Comparison of ENCODE assay signal across 8 mouse cellular contexts in genomic region chr7:24207488-24208261, GRCm38 (mm10). TPM values are rescaled to one million over a fixed set of nuclear protein-coding genes. Genes with fewer than 3 reads are reported as not detected.
DNase-seq lines count a peak whose midpoint lies in the region; ATAC-seq and TF ChIP-seq lines count a peak whose summit lies in the region.

No protein-coding gene starts in this region.

- peak; percentile 28 for DNase-seq in c-Kit-positive CD71-negative TER-119-negative erythroid progenitor cells, embryonic 14.5 days (ENCODE audit: low read depth)
- DNase-seq in forebrain, embryonic 11.5 days (ENCODE audit: low spot score): peak; percentile 82
- DNase-seq in kidney, postnatal 10 days: peak; percentile 83
- DNase-seq in liver, adult 2 months (ENCODE audit: extremely low read depth, low read depth, low spot score): peak; percentile 90
- peak; percentile 15 to 26 for DNase-seq in monocyte, adult 2 months (ENCODE audit: low read depth in 1 of 2, low spot score in 2 of 2)

- peaks cover 1% of the 10 kb centered on the region for H3K4me1 ChIP-seq in ES-Bruce4 (ENCODE audit: control insufficient read depth, insufficient read depth, low read length)
- no peaks in the 10 kb centered on the region for H3K4me1 ChIP-seq in forebrain, embryonic 11.5 days (replicated peaks; ENCODE audit: control insufficient read depth, insufficient read depth, low read length)
- H3K4me1 ChIP-seq in heart, embryonic 14.5 days (ENCODE audit: control insufficient read depth in 2 of 2, insufficient read depth in 2 of 2, low read length in 2 of 2): peaks cover 0 to 4% of the 10 kb centered on the region in 2 experiments; a peak in 1 of 4 replicates
- peaks cover 4% of the 10 kb centered on the region; the same call in 1 of the 2 replicates for H3K4me1 ChIP-seq in liver, adult 2 months (ENCODE audit: control insufficient read depth, insufficient read depth, low read length)
- H3K4me1 ChIP-seq in testis, adult 2 months (ENCODE audit: control insufficient read depth, insufficient read depth, low read length): peaks cover 8% of the 10 kb centered on the region

- peak overlapping the region; percentile 97 for H3K4me3 ChIP-seq in ES-Bruce4 (ENCODE audit: low read depth, low read length)
- peak overlapping the region; percentile 53 for H3K4me3 ChIP-seq in forebrain, embryonic 11.5 days (ENCODE audit: low read depth, low read length)
- H3K4me3 ChIP-seq in heart, embryonic 14.5 days (ENCODE audit: control insufficient read depth in 1 of 2, insufficient read depth in 1 of 2, low read depth in 1 of 2, low read length in 2 of 2): peak overlapping the region; percentile 64 to 69
- peak overlapping the region; percentile 76 for H3K4me3 ChIP-seq in liver, adult 2 months (ENCODE audit: insufficient read depth, low read depth, low read length)
- peak overlapping the region; percentile 80 for H3K4me3 ChIP-seq in testis, adult 2 months (ENCODE audit: control insufficient read depth, low read depth, low read length)

- peak overlapping the region; percentile 82 for H3K9ac ChIP-seq in ES-Bruce4 (ENCODE audit: low read depth, poor library complexity, severe bottlenecking)
- H3K9ac ChIP-seq in forebrain, embryonic 11.5 days (ENCODE audit: low read length): peak overlapping the region; percentile 84
- peak overlapping the region; percentile 90 for H3K9ac ChIP-seq in heart, embryonic 14.5 days (ENCODE audit: low read length)
- peak overlapping the region; percentile 77 for H3K9ac ChIP-seq in liver, adult 2 months (ENCODE audit: low read depth, low read length)

- no peaks in the 10 kb centered on the region; the same call in 1 of the 2 replicates for H3K27me3 ChIP-seq in ES-Bruce4 (ENCODE audit: control insufficient read depth, insufficient read depth, low read length, poor library complexity, severe bottlenecking)
- no peaks in the 10 kb centered on the region for H3K27me3 ChIP-seq in forebrain, embryonic 11.5 days (ENCODE audit: control insufficient read depth, insufficient read depth, low read length)
- H3K27me3 ChIP-seq in heart, embryonic 14.5 days (ENCODE audit: control insufficient read depth, insufficient read depth, low read length): no peaks in the 10 kb centered on the region
- H3K27me3 ChIP-seq in liver, adult 2 months (ENCODE audit: control insufficient read depth, insufficient read depth, low read length): no peaks in the 10 kb centered on the region
- H3K27me3 ChIP-seq in testis, adult 2 months (ENCODE audit: control insufficient read depth, insufficient read depth, low read length): no peaks in the 10 kb centered on the region

- H3K27ac ChIP-seq in ES-Bruce4 (ENCODE audit: insufficient read depth, low read length): no peak overlapping the region
- H3K27ac ChIP-seq in forebrain, embryonic 11.5 days (ENCODE audit: low read depth, low read length): no peak overlapping the region
- H3K27ac ChIP-seq in heart, embryonic 14.5 days (replicated peaks in 1 of 2; ENCODE audit: control insufficient read depth in 1 of 2, insufficient read depth in 1 of 2, low read depth in 2 of 2, low read length in 2 of 2): peak overlapping the region; percentile 38 to 61; a peak in 2 of 4 replicates
- H3K27ac ChIP-seq in liver, adult 2 months (replicated peaks; ENCODE audit: insufficient read depth, low read depth, low read length): no peak overlapping the region
- no peak overlapping the region for H3K27ac ChIP-seq in testis, adult 2 months (ENCODE audit: control insufficient read depth, insufficient read depth, low read depth, low read length)

- TF ChIP-seq CTCF in ES-Bruce4 (IDR thresholded peaks at IDR 0.05; ENCODE audit: low read depth, low read length): no peak
- no peak for TF ChIP-seq CTCF in liver, adult 2 months (IDR thresholded peaks at IDR 0.05; ENCODE audit: low read depth, low read length)
- TF ChIP-seq CTCF in testis, adult 2 months (IDR thresholded peaks at IDR 0.05; ENCODE audit: control insufficient read depth, insufficient read depth, insufficient replicate concordance, low read depth, low read length): no peak

- 17% methylated on average over 24 of the region's 24 CpGs for WGBS in forebrain, embryonic 11.5 days
- WGBS in heart, embryonic 14.5 days: 11% methylated on average over 24 of the region's 24 CpGs
- WGBS in liver, adult 2 months: 15% methylated on average over 24 of the region's 24 CpGs

- peak; percentile 91 for ATAC-seq in forebrain, embryonic 11.5 days (replicated peaks; ENCODE audit: low FRiP score)
- peak; percentile 66; the same call in 1 of the 2 replicates for ATAC-seq in heart, embryonic 14.5 days (ENCODE audit: insufficient number of reproducible peaks, insufficient read depth, low FRiP score, low read depth)

- no peaks in the 10 kb centered on the region for H3K9me3 ChIP-seq in ES-Bruce4 (replicated peaks; ENCODE audit: control insufficient read depth, insufficient read depth, low read length, poor library complexity, severe bottlenecking)
- H3K9me3 ChIP-seq in forebrain, embryonic 11.5 days (ENCODE audit: control insufficient read depth, low read length): no peaks in the 10 kb centered on the region
- H3K9me3 ChIP-seq in heart, embryonic 14.5 days (ENCODE audit: control insufficient read depth, low read length): no peaks in the 10 kb centered on the region

- peaks cover 2% of the 10 kb centered on the region for H3K36me3 ChIP-seq in ES-Bruce4 (ENCODE audit: control insufficient read depth, insufficient read depth, low read length, poor library complexity, severe bottlenecking)
- peaks cover 3% of the 10 kb centered on the region for H3K36me3 ChIP-seq in forebrain, embryonic 11.5 days (ENCODE audit: control insufficient read depth, insufficient read depth, low read length)
- H3K36me3 ChIP-seq in heart, embryonic 14.5 days (ENCODE audit: control insufficient read depth, insufficient read depth, low read length): peaks cover 30% of the 10 kb centered on the region
- H3K36me3 ChIP-seq in liver, adult 2 months (ENCODE audit: control insufficient read depth, insufficient read depth, low read length): peaks cover 6% of the 10 kb centered on the region; the same call in 1 of the 2 replicates
- H3K36me3 ChIP-seq in testis, adult 2 months (ENCODE audit: control insufficient read depth, insufficient read depth, low read length): no peaks in the 10 kb centered on the region

- TF ChIP-seq EP300 in ES-Bruce4 (IDR thresholded peaks at IDR 0.05; ENCODE audit: insufficient read depth, low read depth, low read length): no peak

- H3K79me2 ChIP-seq in liver, adult 2 months (ENCODE audit: control insufficient read depth, insufficient read depth, low read length): peaks cover 3% of the 10 kb centered on the region; the same call in 1 of the 2 replicates

- peak overlapping the region; percentile 59 for H3K4me2 ChIP-seq in forebrain, embryonic 11.5 days (ENCODE audit: low read depth, low read length, severe bottlenecking)
- peak overlapping the region; percentile 65 for H3K4me2 ChIP-seq in heart, embryonic 14.5 days (ENCODE audit: low read length)

- TF ChIP-seq POLR2A in ES-Bruce4 (IDR thresholded peaks at IDR 0.05; ENCODE audit: insufficient read depth, low read length): no peak
- no peak for TF ChIP-seq POLR2A in liver, adult 2 months (IDR thresholded peaks at IDR 0.05; ENCODE audit: extremely low read depth, insufficient read depth, low read length)
- 0 out of 2 replicates have a peak, but pooled peaks have one; percentile 39 for TF ChIP-seq POLR2A in testis, adult 2 months (IDR thresholded peaks at IDR 0.05; ENCODE audit: control insufficient read depth, low read depth, low read length)

RNA-seq across cellular contexts. Expression of gene Zfp111, which starts 3.6 kb away (rescaled TPM):
- polyA plus RNA-seq in ES-Bruce4 (2011; ENCODE audit: insufficient read depth, insufficient read length, low read depth, missing spikeins): 7.9 and 8.9 TPM in 2 replicates
- 9.6 and 12.3 TPM in 2 replicates for polyA plus RNA-seq in forebrain, embryonic 11.5 days (2014; fragmentation: Nextera tagmentation; extraction: Ambion mirVana)
- 6.6 and 7.1 TPM in 2 replicates for polyA plus RNA-seq in heart, embryonic 14.5 days (2014; fragmentation: Nextera tagmentation; extraction: Ambion mirVana)
- total RNA-seq in liver, adult 2 months (2014; rRNA removed): 2.5 and 2.7 TPM in 2 replicates
- polyA plus RNA-seq in liver, adult 2 months (2012; rRNA removed): 0.69 and 0.87 TPM in 2 replicates
- 0.57 and 0.67 TPM in 2 replicates for polyA plus RNA-seq in testis, adult 2 months (2012; rRNA removed)

RNA-seq across cellular contexts. Expression of gene Zfp109, which starts 29.7 kb away (rescaled TPM):
- polyA plus RNA-seq in ES-Bruce4 (2011; ENCODE audit: insufficient read depth, insufficient read length, low read depth, missing spikeins): 3.9 and 4.5 TPM in 2 replicates
- 5.0 and 5.7 TPM in 2 replicates for polyA plus RNA-seq in forebrain, embryonic 11.5 days (2014; fragmentation: Nextera tagmentation; extraction: Ambion mirVana)
- 2.3 and 3.4 TPM in 2 replicates for polyA plus RNA-seq in heart, embryonic 14.5 days (2014; fragmentation: Nextera tagmentation; extraction: Ambion mirVana)
- 3.1 and 3.6 TPM in 2 replicates for total RNA-seq in liver, adult 2 months (2014; rRNA removed)
- polyA plus RNA-seq in liver, adult 2 months (2012; rRNA removed): 0.98 and 1.3 TPM in 2 replicates
- polyA plus RNA-seq in testis, adult 2 months (2012; rRNA removed): 0.70 and 0.84 TPM in 2 replicates

RNA-seq across cellular contexts. Expression of gene Zfp114, which starts 32.8 kb away (rescaled TPM):
- polyA plus RNA-seq in ES-Bruce4 (2011; ENCODE audit: insufficient read depth, insufficient read length, low read depth, missing spikeins): 0.84 and 1.9 TPM in 2 replicates
- 6.2 and 6.7 TPM in 2 replicates for polyA plus RNA-seq in forebrain, embryonic 11.5 days (2014; fragmentation: Nextera tagmentation; extraction: Ambion mirVana)
- 3.2 and 3.3 TPM in 2 replicates for polyA plus RNA-seq in heart, embryonic 14.5 days (2014; fragmentation: Nextera tagmentation; extraction: Ambion mirVana)
- 0.34 and 0.37 TPM in 2 replicates for total RNA-seq in liver, adult 2 months (2014; rRNA removed)
- 0.06 and 0.29 TPM in 2 replicates for polyA plus RNA-seq in liver, adult 2 months (2012; rRNA removed)
- polyA plus RNA-seq in testis, adult 2 months (2012; rRNA removed): 0.11 and 0.16 TPM in 2 replicates

RNA-seq across cellular contexts. Expression of gene Zfp108, which starts 46.9 kb away (rescaled TPM):
- polyA plus RNA-seq in ES-Bruce4 (2011; ENCODE audit: insufficient read depth, insufficient read length, low read depth, missing spikeins): 0.36 TPM in 1 of 2 replicates, not detected in the other
- polyA plus RNA-seq in forebrain, embryonic 11.5 days (2014; fragmentation: Nextera tagmentation; extraction: Ambion mirVana): 2.6 and 3.0 TPM in 2 replicates
- polyA plus RNA-seq in heart, embryonic 14.5 days (2014; fragmentation: Nextera tagmentation; extraction: Ambion mirVana): 2.2 and 2.5 TPM in 2 replicates
- 2.4 and 2.7 TPM in 2 replicates for total RNA-seq in liver, adult 2 months (2014; rRNA removed)
- 0.38 and 0.61 TPM in 2 replicates for polyA plus RNA-seq in liver, adult 2 months (2012; rRNA removed)
- polyA plus RNA-seq in testis, adult 2 months (2012; rRNA removed): 0.26 and 0.31 TPM in 2 replicates

Comparison
In these comparisons a context has a peak if more than half of its experiments do, and no peak if none do; other contexts are left out.
1. H3K27ac ChIP-seq: peak in heart, embryonic 14.5 days (2 of 2); none in ES-Bruce4 (single experiment), forebrain, embryonic 11.5 days (single experiment), liver, adult 2 months (single experiment) and testis, adult 2 months (single experiment).
2. DNase-seq: peak in every context shown above with its lines; median percentile 90 in liver, adult 2 months; 83 in kidney, postnatal 10 days; 82 in forebrain, embryonic 11.5 days; 28 in c-Kit-positive CD71-negative TER-119-negative erythroid progenitor cells, embryonic 14.5 days; 20 in monocyte, adult 2 months.
3. Peak in every context shown above with its lines, with median percentiles within 50 percentile points of each other: H3K4me3 ChIP-seq and H3K9ac ChIP-seq.